Mouse (Mus musculus): Measurements from ENCODE around the gene Cenpi.

- TF ChIP-seq CTCF (IDR thresholded peaks at IDR 0.05; ENCODE audit: borderline replicate concordance, insufficient read depth, low read depth, low read length) (no peak), POLR2A (IDR thresholded peaks at IDR 0.05; ENCODE audit: borderline replicate concordance, insufficient read depth, low read length) (no peak)
These were observed 77.0 kb downstream of the Cenpi start for GRCm38 (mm10) chrX:134384896-134385295.
